ENCODE assay signal across 8 mouse cellular contexts in genomic region chr13:53783492-53783891, GRCm38 (mm10).
DNase-seq lines count a peak whose midpoint lies in the region; ATAC-seq lines count a peak whose summit lies in the region.

No protein-coding gene starts in this region.

- H3K36me3 ChIP-seq in kidney, embryonic 15.5 days: no peaks in the 10 kb centered on the region
- no peaks in the 10 kb centered on the region for H3K36me3 ChIP-seq in intestine, embryonic 16.5 days (ENCODE audit: control insufficient read depth, insufficient read depth, low read length)

- no peak overlapping the region for H3K9ac ChIP-seq in kidney, embryonic 15.5 days
- H3K9ac ChIP-seq in intestine, embryonic 16.5 days (ENCODE audit: low read depth, low read length): no peak overlapping the region

- no peak overlapping the region for H3K4me3 ChIP-seq in kidney, embryonic 15.5 days (replicated peaks)
- no peak overlapping the region for H3K4me3 ChIP-seq in intestine, embryonic 16.5 days (ENCODE audit: low read length)

- no peak overlapping the region for H3K27ac ChIP-seq in kidney, embryonic 15.5 days
- no peak overlapping the region for H3K27ac ChIP-seq in intestine, embryonic 16.5 days (ENCODE audit: low read length)

- intact Hi-C loops in left cerebral cortex, postnatal 36 days (cut with DNase I): loop anchor here (2.0 to 10.0 kb wide), 2 partner anchors 201 to 279 kb away; no protein-coding TSS in a partner anchor

- H3K27me3 ChIP-seq in kidney, embryonic 15.5 days: no peaks in the 10 kb centered on the region
- 0 out of 2 replicates have a peak, but pooled peaks cover 2% of the 10 kb centered on the region for H3K27me3 ChIP-seq in intestine, embryonic 16.5 days (replicated peaks; ENCODE audit: control insufficient read depth, insufficient read depth, low read length)

- DNase-seq in kidney, adult 18-20 months: peak; percentile 46
- DNase-seq in cerebellum, adult 9-10 months: peak; percentile 77
- DNase-seq in frontal cortex, adult 2 months (ENCODE audit: extremely low spot score in 1 of 2, low spot score in 1 of 2): peak; percentile 65 to 96
- peak; percentile 67 to 82 for DNase-seq in left cerebral cortex, postnatal 36 days (ENCODE audit: low spot score in 2 of 2)
- DNase-seq in neural tube, embryonic 10.5 days (ENCODE audit: extremely low spot score, low spot score): peak; percentile 78
- DNase-seq in testis, postnatal 14 days (ENCODE audit: low spot score): peak; percentile 53

- 26% methylated on average over 6 of the region's 6 CpGs for WGBS in kidney, embryonic 15.5 days
- WGBS in intestine, embryonic 16.5 days: 22% methylated on average over 6 of the region's 6 CpGs

- H3K4me2 ChIP-seq in kidney, embryonic 15.5 days: no peak overlapping the region
- H3K4me2 ChIP-seq in intestine, embryonic 16.5 days (ENCODE audit: low read depth, low read length): no peak overlapping the region

- H3K4me1 ChIP-seq in kidney, embryonic 15.5 days: no peaks in the 10 kb centered on the region
- no peaks in the 10 kb centered on the region for H3K4me1 ChIP-seq in intestine, embryonic 16.5 days (ENCODE audit: control insufficient read depth, insufficient read depth, low read length)

- ATAC-seq in kidney, embryonic 15.5 days (replicated peaks; ENCODE audit: low FRiP score): no peak
- peak; percentile 28; the same call in 1 of the 2 replicates for ATAC-seq in intestine, embryonic 16.5 days

- no peaks in the 10 kb centered on the region for H3K9me3 ChIP-seq in kidney, embryonic 15.5 days (replicated peaks)
- H3K9me3 ChIP-seq in intestine, embryonic 16.5 days (ENCODE audit: control insufficient read depth, low read length): no peaks in the 10 kb centered on the region
